Mouse (Mus musculus) B cell, adult (primary cell): Measurements from ENCODE around the gene Stk38l. TPM values are rescaled to one million over a fixed set of nuclear protein-coding genes. Genes with fewer than 3 reads are reported as not detected.

ENCODE experiments used
- total RNA-seq: library from RNA; stranded (reverse); gene quantifications from 4 replicates; pipeline ENCODE4 v1.2.4, GENCODE M21; 2023; ENCODE audit not compliant: inconsistent age

Stk38l gene
- total RNA-seq = 14.9 to 20.0 TPM (median 16.5 TPM) in 4 replicates

GRCm38 (mm10) chr6:146724581-146725383, at the start of gene Stk38l:
Gene Stk38l (plus strand): TSS chr6:146724995.

GRCm38 (mm10) chr6:146795924-146796545, 71.2 kb downstream of the Stk38l start, which contains the start of gene Arntl2:
Gene Arntl2 (plus strand): TSS chr6:146796055.

Other genes starting within 250 kb of the Stk38l start
- gene Itpr2, start 222.8 kb upstream of the Stk38l start, total RNA-seq = 157 to 183 TPM (median 161 TPM) in 4 replicates
- gene Fgfr1op2, start 147.8 kb upstream of the Stk38l start, total RNA-seq = 82.8 to 104 TPM (median 91.9 TPM) in 4 replicates
- gene Ints13, start 147.2 kb upstream of the Stk38l start, total RNA-seq = 60.6 to 71.6 TPM (median 66.4 TPM) in 4 replicates
- 35.7 to 39.7 TPM (median 36.6 TPM) in 4 replicates for gene Med21, start 82.4 kb upstream of the Stk38l start, total RNA-seq
- 5.5 to 9.0 TPM (median 8.3 TPM) in 4 replicates for gene Tm7sf3, start 82.2 kb upstream of the Stk38l start, total RNA-seq
- gene Arntl2, start 71.1 kb downstream of the Stk38l start, total RNA-seq = not detected in 4 replicates
- not detected in 4 replicates for gene Smco2, start 125.1 kb downstream of the Stk38l start, total RNA-seq
- gene Ppfibp1, start 163.5 kb downstream of the Stk38l start, total RNA-seq = 9.1 to 11.4 TPM (median 10.4 TPM) in 4 replicates
- not detected in 4 replicates for gene 1700034J05Rik, start 229.4 kb downstream of the Stk38l start, total RNA-seq